Mouse (Mus musculus): ENCODE data around the gene Sh2d5. TPM values are rescaled to one million over a fixed set of nuclear protein-coding genes. Genes with fewer than 3 reads are reported as not detected.

Sh2d5 gene
- total RNA-seq, 2 experiments from 2014 or later = 3.1 to 5.4 TPM

GRCm38 (mm10) chr4:138257116-138257687, 7.0 kb downstream of the Sh2d5 start:
- no peak for ATAC-seq (replicated peaks; ENCODE audit: low FRiP score, poor library complexity, severe bottlenecking)

- no peak for ATAC-seq (replicated peaks; ENCODE audit: low FRiP score, poor library complexity, severe bottlenecking)
Measured at GRCm38 (mm10) chr4:138258663-138259062, 8.5 kb downstream of the Sh2d5 start.

- ATAC-seq (replicated peaks; ENCODE audit: low FRiP score, poor library complexity, severe bottlenecking) = no peak
Measured at GRCm38 (mm10) chr4:138259482-138259881, 9.3 kb downstream of the Sh2d5 start.

- peak; percentile 51 for ATAC-seq (replicated peaks; ENCODE audit: low FRiP score, poor library complexity, severe bottlenecking)
Measured at GRCm38 (mm10) chr4:138261843-138262681, 11.9 kb downstream of the Sh2d5 start.

- no peak for ATAC-seq (replicated peaks; ENCODE audit: low FRiP score, poor library complexity, severe bottlenecking)
Measured at GRCm38 (mm10) chr4:138267869-138268268, 17.7 kb downstream of the Sh2d5 start.

GRCm38 (mm10) chr4:138272011-138272997, 22.1 kb downstream of the Sh2d5 start:
- no peak for ATAC-seq (replicated peaks; ENCODE audit: low FRiP score, poor library complexity, severe bottlenecking)

DNA sequence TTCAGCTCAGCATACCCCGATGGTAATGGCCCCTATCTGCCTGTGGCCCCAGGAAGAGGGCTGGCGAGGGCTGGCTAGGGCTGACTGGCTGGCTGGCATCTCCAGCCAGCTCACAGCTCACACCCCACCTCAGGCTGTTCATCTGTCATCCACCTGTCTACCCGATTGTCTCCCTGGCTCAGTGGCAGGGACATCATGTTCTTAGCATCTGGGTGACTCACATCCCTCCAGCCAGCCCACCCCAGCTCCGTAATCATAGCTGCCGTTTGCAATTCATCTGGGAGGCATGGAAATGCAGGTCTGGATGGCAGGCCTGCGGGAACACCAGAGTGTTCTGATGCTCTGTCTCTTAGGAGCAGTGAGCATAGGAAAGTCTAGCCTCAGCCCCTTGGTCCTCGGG, 28.1 kb downstream of the Sh2d5 start:
- ATAC-seq (replicated peaks; ENCODE audit: low FRiP score, poor library complexity, severe bottlenecking) = no peak

DNA sequence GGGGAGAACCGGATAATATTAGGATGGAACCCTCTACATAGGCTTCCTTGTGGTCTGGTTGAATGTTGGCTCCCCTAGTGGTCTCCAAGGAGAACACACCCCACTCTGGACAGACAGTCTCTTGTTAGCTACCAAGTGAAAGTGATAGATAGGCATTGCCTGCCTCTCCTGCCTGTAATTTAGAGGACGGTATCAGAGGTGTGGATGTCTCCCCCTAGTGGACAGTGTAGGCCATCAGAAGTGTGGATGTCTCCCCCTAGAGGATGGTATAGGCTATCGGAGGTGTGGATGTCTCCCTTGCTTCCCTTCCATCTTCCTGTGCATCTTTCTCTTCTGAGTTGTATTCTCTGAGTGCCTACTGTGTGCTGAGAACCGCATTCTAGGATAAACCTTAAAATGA, 32.6 kb downstream of the Sh2d5 start:
- peak; percentile 91 for ATAC-seq (replicated peaks; ENCODE audit: low FRiP score, poor library complexity, severe bottlenecking)

- ATAC-seq (replicated peaks; ENCODE audit: low FRiP score, poor library complexity, severe bottlenecking) = no peak
Measured at GRCm38 (mm10) chr4:138286411-138286810, 36.2 kb downstream of the Sh2d5 start.

DNA sequence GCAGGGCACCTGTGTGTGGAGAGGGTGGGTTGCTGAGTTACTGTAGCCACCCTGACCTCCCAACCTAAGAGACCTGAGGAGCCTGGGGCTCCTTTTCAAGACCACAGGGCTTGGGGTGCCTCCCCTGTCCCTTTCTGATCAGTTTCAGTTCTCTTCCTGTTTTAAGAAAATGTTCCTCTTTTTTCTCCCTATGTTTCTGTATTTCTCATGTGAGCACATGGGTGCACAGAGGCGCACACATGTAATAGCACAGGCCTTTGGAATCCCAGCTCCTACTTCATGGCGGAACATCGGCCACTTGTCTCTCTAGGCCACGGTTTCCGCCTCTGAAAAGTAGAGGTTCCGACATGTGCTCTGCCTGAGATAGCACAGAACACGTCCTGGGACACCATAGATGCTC, 38.5 kb downstream of the Sh2d5 start:
- no peak for ATAC-seq (replicated peaks; ENCODE audit: low FRiP score, poor library complexity, severe bottlenecking)

DNA sequence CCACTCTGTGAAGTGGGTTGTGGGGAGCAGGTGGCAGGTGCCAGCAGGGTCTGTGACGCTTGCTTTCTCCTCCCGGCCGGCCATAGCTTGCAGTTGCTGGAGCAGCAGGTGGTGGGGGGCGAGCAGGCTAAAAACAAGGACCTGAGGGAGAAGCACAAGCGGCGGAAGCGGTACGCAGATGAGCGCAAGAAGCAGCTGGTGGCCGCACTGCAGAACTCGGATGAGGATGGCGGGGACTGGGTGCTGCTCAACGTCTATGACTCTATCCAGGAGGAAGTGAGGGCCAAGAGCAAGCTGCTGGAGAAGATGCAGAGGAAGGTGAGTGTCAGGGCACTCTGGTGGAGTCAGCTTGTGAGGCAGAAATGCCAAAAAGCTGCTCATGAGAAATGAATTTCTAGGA, 41.8 kb downstream of the Sh2d5 start:
- no peak for ATAC-seq (replicated peaks; ENCODE audit: low FRiP score, poor library complexity, severe bottlenecking)

DNA sequence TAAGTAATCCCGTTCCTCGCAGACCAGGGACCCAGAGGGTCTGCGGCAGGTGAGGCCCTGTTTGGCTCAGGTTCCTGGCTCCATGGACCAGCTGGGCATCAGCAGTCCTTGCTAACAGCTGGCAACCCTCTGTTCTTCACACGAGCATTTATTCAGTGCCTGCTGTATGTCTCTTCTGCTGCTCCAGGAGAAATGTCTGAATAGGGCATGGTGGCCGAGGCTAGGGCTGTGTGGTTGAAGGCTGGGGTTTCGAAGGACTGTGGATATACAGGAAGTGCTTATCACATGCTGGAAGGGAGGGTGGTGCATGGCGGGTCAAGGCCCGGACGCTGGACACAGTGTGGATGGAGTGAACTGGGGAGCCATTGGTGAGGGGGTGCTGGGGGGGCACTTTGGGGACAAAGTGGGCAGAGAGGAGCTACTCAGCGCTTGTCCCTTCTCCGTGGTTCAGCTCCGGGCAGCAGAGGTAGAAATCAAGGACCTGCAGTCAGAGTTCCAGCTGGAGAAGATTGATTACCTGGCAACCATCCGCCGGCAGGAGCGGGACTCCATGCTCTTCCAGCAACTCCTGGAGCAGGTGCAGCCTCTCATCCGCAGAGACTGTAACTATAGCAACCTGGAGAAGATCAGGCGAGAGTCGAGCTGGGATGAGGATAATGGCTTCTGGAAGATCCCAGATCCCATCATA, 43.2 kb downstream of the Sh2d5 start:
- ATAC-seq (replicated peaks; ENCODE audit: low FRiP score, poor library complexity, severe bottlenecking) = no peak

DNA sequence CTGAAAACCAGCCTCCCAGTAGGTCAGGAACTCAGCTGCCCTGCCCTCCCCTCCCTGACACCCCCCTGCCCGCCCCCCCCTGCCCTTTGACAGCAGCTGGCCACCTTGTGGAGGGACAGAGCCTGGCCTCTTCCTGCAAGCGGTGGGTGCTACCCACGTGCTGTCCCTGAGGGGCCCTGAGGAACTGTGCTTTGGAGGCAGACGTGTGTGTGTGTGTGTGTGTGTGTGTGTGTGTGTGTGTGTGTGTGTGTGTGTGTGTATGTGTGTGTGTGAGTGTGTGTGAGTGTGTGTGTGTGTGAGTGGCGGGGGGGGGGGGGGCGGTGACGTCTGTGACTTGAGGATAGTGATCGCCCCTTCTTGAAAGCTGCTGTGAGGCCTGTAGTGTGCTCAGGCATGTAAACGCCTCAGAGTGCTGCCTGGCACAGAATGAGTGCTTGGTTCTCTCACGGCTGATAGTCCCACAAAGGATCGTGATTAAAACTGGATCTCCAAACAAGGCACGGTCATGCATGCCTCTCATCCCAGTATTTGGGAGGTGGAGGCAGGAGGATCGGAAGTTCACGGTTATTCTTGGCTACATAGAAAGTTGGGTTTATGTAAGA, 43.8 kb downstream of the Sh2d5 start:
- ATAC-seq (replicated peaks; ENCODE audit: low FRiP score, poor library complexity, severe bottlenecking) = no peak

DNA sequence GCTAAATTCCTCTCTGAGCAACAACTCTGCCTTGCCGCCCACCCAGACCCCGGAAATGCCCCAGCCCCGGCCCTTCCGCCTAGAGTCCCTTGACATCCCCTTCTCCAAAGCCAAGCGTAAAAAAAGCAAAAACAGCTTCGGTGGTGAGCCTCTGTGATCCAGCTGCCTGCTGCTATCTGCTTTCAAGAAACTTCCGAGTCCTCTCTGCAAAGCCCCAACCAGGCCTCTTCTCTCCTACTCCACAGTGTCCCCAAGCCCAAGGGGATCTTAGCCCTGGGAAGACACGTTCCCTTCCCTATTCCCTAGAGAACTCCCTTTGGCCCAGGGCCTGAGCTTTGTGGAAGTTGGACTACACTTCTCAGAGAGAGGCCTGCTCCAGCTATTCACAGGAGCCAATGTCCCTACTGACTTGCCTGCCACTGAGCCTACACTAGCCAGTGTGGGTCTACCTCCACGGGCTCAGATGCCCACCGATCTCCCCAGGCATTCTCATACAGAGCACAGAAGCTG, 51.1 kb downstream of the Sh2d5 start:
- ATAC-seq (replicated peaks; ENCODE audit: low FRiP score, poor library complexity, severe bottlenecking) = no peak

- no peak for ATAC-seq (replicated peaks; ENCODE audit: low FRiP score, poor library complexity, severe bottlenecking)
Measured at GRCm38 (mm10) chr4:138303011-138303410, 52.8 kb downstream of the Sh2d5 start.

DNA sequence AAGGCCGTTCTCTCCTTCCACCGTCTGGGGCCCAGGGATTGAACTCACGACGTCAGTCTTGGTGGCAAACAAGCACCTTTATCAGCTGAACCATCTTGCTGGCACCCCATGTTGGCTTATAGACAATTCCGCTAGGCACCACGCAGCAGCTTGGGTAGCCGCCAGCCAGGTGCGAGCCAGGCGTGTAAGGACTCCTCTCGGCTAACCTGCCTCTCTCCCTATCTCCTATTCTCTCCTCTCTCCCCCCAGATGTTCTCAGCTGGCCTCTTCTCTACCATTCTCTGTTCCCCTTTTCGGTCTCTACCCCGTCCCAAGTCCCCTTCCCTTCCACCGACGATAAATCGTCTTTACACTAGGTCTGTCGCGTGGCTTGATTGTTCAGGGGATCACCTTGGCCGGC, 53.5 kb downstream of the Sh2d5 start:
- ATAC-seq (replicated peaks; ENCODE audit: low FRiP score, poor library complexity, severe bottlenecking) = 0 out of 2 replicates have a peak, but pooled peaks have one; percentile 7

DNA sequence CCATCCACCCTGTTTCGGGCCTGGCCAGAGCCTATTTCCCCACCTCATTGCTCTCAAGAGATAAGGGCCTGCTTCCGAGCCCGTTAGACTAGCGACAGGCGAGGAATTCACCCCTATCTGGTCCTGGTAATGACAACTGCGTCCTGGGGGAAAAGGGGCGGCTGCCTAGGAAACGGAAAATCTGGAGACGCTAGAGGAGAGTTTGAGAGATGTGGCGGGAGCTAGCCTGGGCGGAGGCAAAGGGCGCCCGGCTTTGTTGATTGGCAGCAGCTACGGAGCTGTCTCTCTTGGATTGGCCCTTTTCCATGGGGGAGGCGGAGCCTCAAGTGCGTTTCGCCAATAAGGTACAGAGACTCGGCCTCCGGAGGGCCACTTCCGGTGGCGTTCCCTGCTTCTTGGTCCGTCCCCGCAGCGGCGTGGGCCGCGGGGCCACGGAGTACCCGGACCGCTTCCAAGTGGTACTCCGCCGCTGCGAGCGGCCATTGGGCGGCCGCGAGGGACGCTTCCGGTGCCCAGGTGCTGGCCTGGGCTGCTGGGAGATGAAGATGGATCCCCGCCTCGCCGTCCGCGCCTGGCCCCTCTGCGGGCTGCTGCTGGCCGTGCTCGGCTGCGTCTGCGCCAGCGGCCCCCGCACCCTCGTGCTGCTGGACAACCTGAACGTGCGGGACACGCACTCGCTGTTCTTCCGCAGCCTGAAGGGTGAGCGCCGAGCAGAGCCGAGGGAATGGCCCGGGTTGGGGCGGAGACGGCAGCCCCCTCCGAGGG, 54.3 kb downstream of the Sh2d5 start, which contains the start of gene Ddost:
Ddost (plus strand) TSS at position 391 of the 765 bp plus-strand sequence.
- peak; percentile 96 for ATAC-seq (replicated peaks; ENCODE audit: low FRiP score, poor library complexity, severe bottlenecking)

GRCm38 (mm10) chr4:138307025-138307424, 56.8 kb downstream of the Sh2d5 start:
- ATAC-seq (replicated peaks; ENCODE audit: low FRiP score, poor library complexity, severe bottlenecking) = no peak
